Mouse (Mus musculus) heart, postnatal 0 days (tissue): ENCODE measurements around the gene Adnp. TPM values are rescaled to one million over a fixed set of nuclear protein-coding genes. Genes with fewer than 3 reads are reported as not detected.

Source experiments
- ATAC-seq: fragments of 200-750 bp; cut with Nextera tagmentation; 2 replicates; pipeline ENCODE4 v1.8.0; 2017; ENCODE audit warnings: low read depth, moderate number of reproducible peaks, moderate library complexity; ENCODE audit not compliant: insufficient read depth
- DNase-seq: peaks from one replicate; pipeline ENCODE4 v3.0.0-alpha.2; 2016; ENCODE audit warnings: low spot score
- H3K27ac ChIP-seq: fragments of 300-500 bp; sonication (generic); 2 replicates; pipeline ENCODE4 v1.5.1; 2014; ENCODE audit warnings: low read depth, mild to moderate bottlenecking
- H3K27me3 ChIP-seq: fragments of 300-500 bp; sonication (generic); 2 replicates; pipeline ENCODE4 v1.6.1; 2014; ENCODE audit warnings: low read length, mixed read lengths; ENCODE audit not compliant: control insufficient read depth, insufficient read depth
- H3K36me3 ChIP-seq: fragments of 300-500 bp; sonication (generic); replicated peaks from 2 replicates; pipeline ENCODE4 v1.6.1; 2014; ENCODE audit warnings: low read length, mixed read lengths; ENCODE audit not compliant: control insufficient read depth, insufficient read depth
- H3K4me1 ChIP-seq: fragments of 300-500 bp; sonication (generic); 2 replicates; pipeline ENCODE4 v1.6.1; 2014; ENCODE audit warnings: antibody characterized with exemption; ENCODE audit not compliant: control insufficient read depth, insufficient read depth
- H3K4me2 ChIP-seq: fragments of 300-500 bp; sonication (generic); 2 replicates; pipeline ENCODE4 v1.6.1; 2014; ENCODE audit warnings: low read depth, mild to moderate bottlenecking, low read length, moderate library complexity
- H3K4me3 ChIP-seq: fragments of 300-500 bp; sonication (generic); 2 replicates; pipeline ENCODE4 v1.5.1; 2014; ENCODE audit warnings: low read depth, low read length
- H3K9ac ChIP-seq: fragments of 300-500 bp; sonication (generic); replicated peaks from 2 replicates; pipeline ENCODE4 v1.6.1; 2014; ENCODE audit warnings: low read depth, low read length, mixed read lengths
- H3K9me3 ChIP-seq: fragments of 300-500 bp; sonication (generic); replicated peaks from 2 replicates; pipeline ENCODE4 v1.6.1; 2016; ENCODE audit warnings: low read length; ENCODE audit not compliant: control insufficient read depth
- CTCF ChIP-seq: IDR thresholded peaks from 2 replicates; pipeline ENCODE4 v1.5.1; 2016; ENCODE audit warnings: antibody characterized with exemption, control low read depth, low read depth
- EP300 ChIP-seq: IDR thresholded peaks from 2 replicates; pipeline ENCODE4 v1.6.1; 2016; ENCODE audit warnings: antibody characterized with exemption, low read depth
- WGBS: fragments of 180-500 bp; shearing (Covaris S2); extraction: QIAGEN DNeasy Blood & Tissue Kit; methylation state at CpG from one replicate; pipeline ENCODE4 v1.1.7; 2014; 5-methylcytosine and 5-hydroxymethylcytosine counted together
- polyA plus RNA-seq: library from polyadenylated mRNA; unstranded; fragments of >200 nt; fragmentation: Nextera tagmentation; extraction: Ambion mirVana; gene quantifications from 2 replicates; pipeline ENCODE4 v1.2.1, GENCODE M21; 2015
- total RNA-seq: library from RNA; depleted of rRNA; stranded (reverse); fragments of >200 nt; gene quantifications from 2 replicates; pipeline ENCODE4 v1.2.3, GENCODE M21; 2014; ENCODE audit warnings: low replicate concordance

The Adnp gene
- total and polyA plus RNA-seq, 2 experiments from 2014 or later = 2.4 to 28.2 TPM

DNA sequence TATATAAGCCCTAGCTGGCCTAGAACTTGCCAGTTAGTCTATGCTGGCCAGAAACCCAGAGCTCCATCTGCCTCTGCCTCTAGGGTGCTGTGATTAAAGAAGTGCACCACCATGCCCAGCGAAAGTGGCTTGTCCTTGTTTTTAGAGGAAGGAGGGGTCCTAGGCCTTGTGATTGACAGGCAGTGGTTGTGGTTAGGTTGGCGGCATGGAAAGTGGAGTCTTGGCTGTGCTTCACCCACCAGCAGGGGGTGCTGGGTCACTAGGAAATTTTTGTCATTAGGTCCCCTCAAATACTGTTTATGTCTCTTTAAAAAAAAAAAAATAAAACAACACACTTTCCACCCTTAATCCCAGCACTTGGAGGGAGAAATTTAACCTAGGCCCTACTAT is 41.9 kb upstream of the Adnp start:
- Histone ChIP-seq H3K27me3 (peaks cover 32% of the 10 kb centered on the region), H3K4me2 (no peak overlapping the region), H3K9me3 (no peaks in the 10 kb centered on the region), H3K27ac (no peak overlapping the region), H3K4me1 (no peaks in the 10 kb centered on the region), H3K9ac (no peak overlapping the region), H3K4me3 (no peak overlapping the region), H3K36me3 (no peaks in the 10 kb centered on the region)
- no peak for ATAC-seq
- 27% methylated on average over 2 of the region's 2 CpGs for WGBS
- TF ChIP-seq CTCF (peak; percentile 23; the same call in 1 of the 2 replicates), EP300 (no peak)
- no peak for DNase-seq

DNA sequence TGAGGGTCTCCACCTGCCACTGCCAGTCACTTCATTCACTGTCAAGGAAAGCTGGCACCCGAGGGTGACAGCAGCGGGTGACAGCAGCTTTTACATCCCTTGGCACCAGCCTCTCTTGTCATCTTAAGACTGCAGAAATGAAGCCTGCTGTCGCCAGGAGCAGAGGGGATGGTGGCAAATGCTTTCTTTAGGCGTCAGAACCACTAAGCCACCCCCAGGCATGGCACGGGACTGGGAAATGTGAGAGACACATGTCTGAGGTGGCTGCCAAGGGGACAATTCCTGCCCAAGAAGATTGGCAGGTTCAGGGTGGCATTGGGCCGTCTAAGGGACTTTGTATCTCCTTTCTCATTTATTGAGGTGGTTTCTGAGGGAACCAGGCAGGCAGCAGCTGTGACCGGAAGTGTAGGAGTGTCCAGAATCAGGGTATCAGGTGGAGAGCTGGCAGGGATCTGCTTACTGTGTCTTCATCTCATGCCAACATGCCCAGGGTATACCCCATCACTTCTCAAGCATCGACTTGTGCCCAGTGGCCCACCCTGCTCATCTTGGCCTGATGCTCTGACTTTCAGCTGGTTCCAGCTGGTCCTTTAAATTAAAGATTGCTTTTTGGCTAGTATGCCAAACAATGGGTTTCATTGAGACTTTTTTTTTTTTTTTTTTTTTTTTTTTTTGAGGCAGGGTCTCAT is 41.4 kb upstream of the Adnp start:
- no peak overlapping the region for H3K27ac ChIP-seq
- TF ChIP-seq CTCF (no peak), EP300 (no peak)
- no peaks in the 10 kb centered on the region for H3K36me3 ChIP-seq
- no peak overlapping the region for H3K4me2 ChIP-seq
- ATAC-seq (no peak), DNase-seq (no peak)
- no peak overlapping the region for H3K4me3 ChIP-seq
- H3K4me1 ChIP-seq = no peaks in the 10 kb centered on the region
- H3K27me3 ChIP-seq = peaks cover 27% of the 10 kb centered on the region
- 64% methylated on average over 8 of the region's 8 CpGs for WGBS
- H3K9me3 ChIP-seq = no peaks in the 10 kb centered on the region
- no peak overlapping the region for H3K9ac ChIP-seq

GRCm38 (mm10) chr2:168245571-168245970 is 38.7 kb upstream of the Adnp start:
- TF ChIP-seq CTCF (no peak), EP300 (no peak)
- Histone ChIP-seq H3K27me3 (0 out of 2 replicates have a peak, but pooled peaks cover 6% of the 10 kb centered on the region), H3K4me1 (no peaks in the 10 kb centered on the region), H3K9ac (no peak overlapping the region), H3K9me3 (no peaks in the 10 kb centered on the region), H3K36me3 (no peaks in the 10 kb centered on the region), H3K4me2 (no peak overlapping the region), H3K27ac (no peak overlapping the region), H3K4me3 (no peak overlapping the region)
- DNase-seq = no peak
- WGBS = 27% methylated on average over 8 of the region's 8 CpGs
- no peak for ATAC-seq

DNA sequence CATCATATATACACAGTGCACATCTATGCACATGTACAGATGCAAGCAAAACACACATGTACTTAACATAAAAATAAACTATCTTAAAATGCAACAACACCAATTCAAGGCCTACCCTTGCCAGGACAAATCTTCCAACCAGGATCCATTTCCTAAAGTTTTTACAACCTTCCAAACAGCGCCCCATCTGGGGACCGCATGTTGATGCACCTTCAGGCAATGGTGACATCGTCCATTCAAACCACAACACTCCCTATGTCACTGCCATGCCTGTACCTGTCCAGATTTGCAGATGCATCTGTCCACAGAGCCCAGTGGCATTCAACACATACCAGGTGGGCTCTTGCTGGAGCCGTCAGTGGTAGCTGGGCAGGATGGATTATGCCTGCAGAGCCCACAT is 36.4 kb upstream of the Adnp start:
- H3K27me3 ChIP-seq = 0 out of 2 replicates have a peak, but pooled peaks cover 5% of the 10 kb centered on the region
- 0 out of 2 replicates have a peak, but pooled peaks cover 7% of the 10 kb centered on the region for H3K9me3 ChIP-seq
- 70% methylated on average over 4 of the region's 4 CpGs for whole genome bisulfite sequencing
- ATAC-seq = no peak
- no peak overlapping the region for H3K4me3 ChIP-seq
- no peak overlapping the region for H3K4me2 ChIP-seq
- no peaks in the 10 kb centered on the region for H3K36me3 ChIP-seq
- H3K9ac ChIP-seq = no peak overlapping the region
- no peak overlapping the region for H3K27ac ChIP-seq
- DNase-seq = no peak
- TF ChIP-seq EP300 (no peak), CTCF (no peak)
- no peaks in the 10 kb centered on the region for H3K4me1 ChIP-seq

- Histone ChIP-seq H3K4me3 (no peak overlapping the region), H3K9me3 (0 out of 2 replicates have a peak, but pooled peaks cover 9% of the 10 kb centered on the region), H3K4me2 (no peak overlapping the region), H3K27ac (no peak overlapping the region), H3K36me3 (no peaks in the 10 kb centered on the region), H3K27me3 (0 out of 2 replicates have a peak, but pooled peaks cover 5% of the 10 kb centered on the region), H3K9ac (no peak overlapping the region), H3K4me1 (no peaks in the 10 kb centered on the region)
- DNase-seq = peak; percentile 21
- TF ChIP-seq EP300 = no peak
- ATAC-seq = no peak
Measured at GRCm38 (mm10) chr2:168242841-168243240, 35.9 kb upstream of the Adnp start.

GRCm38 (mm10) chr2:168238335-168238734 is 31.4 kb upstream of the Adnp start:
- H3K9me3 ChIP-seq = 0 out of 2 replicates have a peak, but pooled peaks cover 9% of the 10 kb centered on the region
- 86% methylated on average over 4 of the region's 4 CpGs for WGBS
- no peak overlapping the region for H3K9ac ChIP-seq
- no peak overlapping the region for H3K4me2 ChIP-seq
- DNase-seq (no peak), ATAC-seq (no peak)
- no peak overlapping the region for H3K27ac ChIP-seq
- no peak overlapping the region for H3K4me3 ChIP-seq
- TF ChIP-seq CTCF (no peak), EP300 (no peak)
- no peaks in the 10 kb centered on the region for H3K27me3 ChIP-seq
- H3K4me1 ChIP-seq = no peaks in the 10 kb centered on the region
- H3K36me3 ChIP-seq = peaks cover 7% of the 10 kb centered on the region; the same call in 1 of the 2 replicates
